Mouse (Mus musculus) stomach, embryonic 14.5 days (tissue): ENCODE results near the gene Nyap2. TPM values are rescaled to one million over a fixed set of nuclear protein-coding genes. Genes with fewer than 3 reads are reported as not detected.

Experiments used
- ATAC-seq: fragments of 200-750 bp; cut with Nextera tagmentation; 2 replicates; pipeline ENCODE4 v1.8.0; 2017; ENCODE audit warnings: low read depth, moderate TSS enrichment; ENCODE audit not compliant: insufficient number of reproducible peaks, insufficient read depth, low FRiP score
- H3K27ac ChIP-seq: fragments of 300-500 bp; sonication (generic); 2 replicates; pipeline ENCODE4 v1.5.1; 2014; ENCODE audit warnings: mild to moderate bottlenecking, low read length, moderate library complexity, mixed read lengths
- H3K27me3 ChIP-seq: fragments of 300-500 bp; sonication (generic); 2 replicates; pipeline ENCODE4 v1.6.1; 2014; ENCODE audit warnings: low read length, control low read depth, mixed read lengths; ENCODE audit not compliant: control insufficient read depth, insufficient read depth
- H3K36me3 ChIP-seq: fragments of 300-500 bp; sonication (generic); 2 replicates; pipeline ENCODE4 v1.6.1; 2014; ENCODE audit warnings: mild to moderate bottlenecking, control low read depth, low read length, moderate library complexity, mixed read lengths; ENCODE audit not compliant: control insufficient read depth, insufficient read depth
- H3K4me1 ChIP-seq: fragments of 300-500 bp; sonication (generic); 2 replicates; pipeline ENCODE4 v1.6.1; 2014; ENCODE audit warnings: low read length, control low read depth, mixed read lengths; ENCODE audit not compliant: control insufficient read depth, insufficient read depth
- H3K4me2 ChIP-seq: fragments of 300-500 bp; sonication (generic); replicated peaks from 2 replicates; pipeline ENCODE4 v1.6.1; 2014; ENCODE audit warnings: low read depth, low read length, control low read depth
- H3K4me3 ChIP-seq: fragments of 300-500 bp; sonication (generic); 2 replicates; pipeline ENCODE4 v1.5.1; 2014; ENCODE audit warnings: low read depth, low read length, control low read depth
- H3K9ac ChIP-seq: fragments of 300-500 bp; sonication (generic); replicated peaks from 2 replicates; pipeline ENCODE4 v1.6.1; 2014; ENCODE audit warnings: low read depth, mild to moderate bottlenecking, control low read depth, low read length, moderate library complexity, mixed read lengths
- H3K9me3 ChIP-seq: fragments of 300-500 bp; sonication (generic); 2 replicates; pipeline ENCODE4 v1.6.1; 2016; ENCODE audit warnings: low read depth, low read length, control low read depth; ENCODE audit not compliant: control insufficient read depth
- WGBS: fragments of 180-500 bp; shearing (Covaris S2); extraction: QIAGEN DNeasy Blood & Tissue Kit; methylation state at CpG from one replicate; pipeline ENCODE4 v1.1.7; 2014; 5-methylcytosine and 5-hydroxymethylcytosine counted together
- polyA plus RNA-seq: library from polyadenylated mRNA; unstranded; fragments of >200 nt; fragmentation: Nextera tagmentation; extraction: Ambion mirVana; gene quantifications from 2 replicates; pipeline ENCODE4 v1.2.1, GENCODE M21; 2014

Nyap2 gene
- polyA plus RNA-seq, 1 experiment from 2014 or later = 0.56 TPM

DNA sequence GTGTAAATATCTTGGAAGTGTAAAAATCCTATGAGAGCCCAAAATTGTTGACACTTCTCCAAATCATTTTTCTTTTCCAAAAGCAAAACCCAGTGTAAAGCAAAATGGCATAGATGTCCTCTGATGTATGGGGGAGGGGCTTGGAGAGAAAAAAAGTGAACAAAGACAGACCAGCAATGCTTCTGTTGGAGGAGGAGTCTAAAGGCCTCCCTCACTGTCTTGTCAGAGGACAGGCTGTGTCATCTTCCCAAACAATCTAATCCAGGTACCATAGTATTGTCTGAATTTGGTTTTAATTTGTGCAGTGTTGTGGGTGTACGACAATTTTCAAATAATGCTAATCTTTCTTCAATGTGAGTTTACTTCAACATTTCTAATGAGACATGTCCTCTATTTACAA is 13.7 kb downstream of the Nyap2 start:
- Histone ChIP-seq H3K27me3 (no peaks in the 10 kb centered on the region), H3K9ac (no peak overlapping the region), H3K4me2 (no peak overlapping the region), H3K4me1 (no peaks in the 10 kb centered on the region), H3K4me3 (no peak overlapping the region), H3K27ac (no peak overlapping the region), H3K36me3 (no peaks in the 10 kb centered on the region), H3K9me3 (no peaks in the 10 kb centered on the region)
- ATAC-seq = no peak
- WGBS = 83% methylated on average over 1 of the region's 1 CpGs

DNA sequence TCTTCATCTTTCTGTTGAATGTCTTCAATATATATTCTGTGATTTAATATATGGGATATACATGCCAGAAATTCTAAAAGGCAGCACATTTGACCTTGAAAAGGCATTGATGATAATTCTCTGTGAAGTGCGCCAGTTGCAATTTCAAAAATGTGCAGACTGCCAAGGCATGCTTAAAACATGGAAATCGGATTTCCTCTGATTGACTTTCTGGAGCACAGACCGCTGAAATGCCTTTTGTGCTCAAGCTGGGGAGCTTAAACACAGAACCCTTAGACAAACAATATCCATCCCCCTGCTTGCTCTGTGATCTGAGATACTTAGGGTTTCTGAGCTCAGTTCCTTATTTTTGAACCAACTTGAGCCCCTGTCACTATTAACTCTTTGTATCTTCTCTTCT is 14.2 kb downstream of the Nyap2 start:
- Histone ChIP-seq H3K4me3 (no peak overlapping the region), H3K9ac (no peak overlapping the region), H3K9me3 (no peaks in the 10 kb centered on the region), H3K27ac (no peak overlapping the region), H3K36me3 (no peaks in the 10 kb centered on the region), H3K27me3 (no peaks in the 10 kb centered on the region), H3K4me1 (no peaks in the 10 kb centered on the region), H3K4me2 (no peak overlapping the region)
- 53% methylated on average over 3 of the region's 3 CpGs for WGBS
- ATAC-seq = no peak

DNA sequence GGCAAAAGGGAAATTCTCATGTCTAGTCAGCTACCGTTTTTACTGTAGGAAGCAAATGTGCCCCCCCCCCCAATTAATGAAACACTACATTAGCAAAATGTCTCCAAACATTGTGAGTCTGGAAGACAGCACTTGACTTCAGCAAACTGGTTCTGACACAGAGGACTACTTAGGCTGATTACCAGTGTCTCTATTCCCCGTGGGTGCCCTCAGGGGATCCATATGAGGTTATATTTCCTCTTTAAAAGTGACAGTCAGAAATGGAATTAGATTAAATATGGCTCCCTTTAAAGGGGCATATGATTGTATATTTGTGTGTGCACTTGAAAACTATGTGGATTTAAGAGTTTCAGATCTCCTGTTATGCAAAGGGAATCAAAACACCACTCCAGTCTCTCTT is 15.3 kb downstream of the Nyap2 start:
- H3K27me3 ChIP-seq = no peaks in the 10 kb centered on the region
- no peaks in the 10 kb centered on the region for H3K36me3 ChIP-seq
- H3K4me3 ChIP-seq = no peak overlapping the region
- ATAC-seq = no peak
- H3K9me3 ChIP-seq = no peaks in the 10 kb centered on the region
- 72% methylated on average over 2 of the region's 2 CpGs for WGBS
- H3K4me2 ChIP-seq = no peak overlapping the region
- no peaks in the 10 kb centered on the region for H3K4me1 ChIP-seq
- H3K9ac ChIP-seq = no peak overlapping the region
- H3K27ac ChIP-seq = no peak overlapping the region

DNA sequence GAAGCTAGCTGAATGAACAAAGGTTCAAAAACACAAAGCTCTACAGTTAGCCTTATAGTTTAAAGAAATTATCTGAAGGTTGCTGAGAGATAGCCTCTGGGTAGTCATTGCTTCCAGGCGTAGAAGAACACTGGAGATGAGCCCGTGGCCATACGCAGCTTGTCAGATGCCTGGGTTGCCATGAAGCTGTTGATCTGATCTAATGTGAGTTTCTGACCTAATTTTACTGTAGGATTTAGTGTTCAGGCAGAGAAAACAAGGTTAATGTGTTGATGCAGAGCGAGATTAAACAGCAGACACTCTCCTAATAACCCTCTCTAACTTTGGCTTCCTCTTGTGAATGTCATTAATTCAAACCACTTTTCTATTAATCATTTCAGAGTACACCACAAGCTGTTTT is 16.1 kb downstream of the Nyap2 start:
- Histone ChIP-seq H3K36me3 (no peaks in the 10 kb centered on the region), H3K27ac (no peak overlapping the region), H3K9me3 (no peaks in the 10 kb centered on the region), H3K4me1 (no peaks in the 10 kb centered on the region), H3K27me3 (no peaks in the 10 kb centered on the region), H3K9ac (no peak overlapping the region), H3K4me2 (no peak overlapping the region), H3K4me3 (no peak overlapping the region)
- ATAC-seq = no peak
- WGBS = 86% methylated on average over 4 of the region's 4 CpGs

DNA sequence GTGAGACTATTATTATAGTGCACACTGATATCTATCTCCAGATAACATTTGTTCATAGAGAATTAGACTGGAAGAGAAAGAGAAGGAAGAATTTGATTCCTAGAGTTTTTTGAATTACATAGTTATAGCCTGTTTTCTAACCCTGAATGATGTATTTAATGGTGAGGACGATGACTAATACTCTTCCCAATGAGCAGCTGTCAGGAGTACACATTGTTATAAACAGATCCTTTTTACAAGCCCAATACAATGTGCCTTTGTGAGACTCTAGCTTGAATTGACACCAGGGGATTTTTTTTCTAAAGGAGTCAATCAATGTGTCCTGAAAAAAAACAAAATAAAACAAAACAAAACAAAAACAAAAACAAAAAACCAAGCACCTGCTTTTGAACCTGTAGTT is 22.2 kb downstream of the Nyap2 start:
- Histone ChIP-seq H3K27ac (no peak overlapping the region), H3K4me1 (no peaks in the 10 kb centered on the region), H3K9me3 (no peaks in the 10 kb centered on the region), H3K27me3 (no peaks in the 10 kb centered on the region), H3K4me2 (no peak overlapping the region), H3K36me3 (no peaks in the 10 kb centered on the region), H3K9ac (no peak overlapping the region), H3K4me3 (no peak overlapping the region)
- WGBS = 46% methylated on average over 1 of the region's 1 CpGs
- no peak for ATAC-seq

DNA sequence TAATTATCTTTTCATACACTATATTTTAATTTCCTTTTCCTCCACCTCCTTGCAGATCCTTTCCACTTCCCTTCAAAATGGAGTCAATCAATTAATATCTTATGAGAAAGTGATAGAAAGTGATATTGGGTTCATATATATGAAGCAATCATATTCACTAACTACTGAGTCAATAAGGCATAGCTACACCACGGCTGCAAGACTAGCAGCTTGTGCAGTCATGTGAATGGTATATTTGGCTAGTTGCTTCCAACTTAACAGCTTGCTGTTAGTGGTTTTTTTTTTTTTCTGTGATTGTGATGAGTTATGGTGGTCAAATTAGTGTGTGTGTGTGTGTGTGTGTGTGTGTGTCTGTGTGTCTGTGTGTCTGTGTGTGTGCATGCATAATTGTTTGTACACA is 25.0 kb downstream of the Nyap2 start:
- Histone ChIP-seq H3K4me3 (no peak overlapping the region), H3K27me3 (no peaks in the 10 kb centered on the region), H3K27ac (no peak overlapping the region), H3K9ac (no peak overlapping the region), H3K4me2 (no peak overlapping the region), H3K36me3 (no peaks in the 10 kb centered on the region), H3K9me3 (no peaks in the 10 kb centered on the region), H3K4me1 (no peaks in the 10 kb centered on the region)
- 72% methylated on average over 1 of the region's 1 CpGs for WGBS
- no peak for ATAC-seq

DNA sequence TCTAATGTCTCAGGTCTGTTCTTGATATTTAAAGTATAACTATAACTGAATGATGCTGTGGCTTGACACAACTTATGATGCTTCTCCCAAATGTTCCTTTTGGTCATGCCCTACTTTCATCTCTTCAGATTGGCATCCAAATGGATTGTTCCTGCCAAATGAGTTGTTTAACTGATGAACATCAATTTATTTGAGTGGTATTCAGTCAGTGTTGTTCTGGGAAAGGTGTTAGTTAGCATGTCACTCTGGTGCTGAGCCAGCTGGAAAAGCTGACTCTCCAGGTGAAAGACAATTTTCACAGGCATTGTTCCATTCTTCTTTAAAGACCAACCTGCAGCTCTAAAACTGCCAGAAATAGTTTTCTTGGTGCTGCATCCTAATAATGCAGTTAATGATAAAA is 43.0 kb downstream of the Nyap2 start:
- no peak overlapping the region for H3K9ac ChIP-seq
- no peak overlapping the region for H3K4me2 ChIP-seq
- no peaks in the 10 kb centered on the region for H3K9me3 ChIP-seq
- ATAC-seq = no peak
- H3K4me3 ChIP-seq = no peak overlapping the region
- no peaks in the 10 kb centered on the region for H3K4me1 ChIP-seq
- no peaks in the 10 kb centered on the region for H3K36me3 ChIP-seq
- no peaks in the 10 kb centered on the region for H3K27me3 ChIP-seq
- H3K27ac ChIP-seq = no peak overlapping the region

DNA sequence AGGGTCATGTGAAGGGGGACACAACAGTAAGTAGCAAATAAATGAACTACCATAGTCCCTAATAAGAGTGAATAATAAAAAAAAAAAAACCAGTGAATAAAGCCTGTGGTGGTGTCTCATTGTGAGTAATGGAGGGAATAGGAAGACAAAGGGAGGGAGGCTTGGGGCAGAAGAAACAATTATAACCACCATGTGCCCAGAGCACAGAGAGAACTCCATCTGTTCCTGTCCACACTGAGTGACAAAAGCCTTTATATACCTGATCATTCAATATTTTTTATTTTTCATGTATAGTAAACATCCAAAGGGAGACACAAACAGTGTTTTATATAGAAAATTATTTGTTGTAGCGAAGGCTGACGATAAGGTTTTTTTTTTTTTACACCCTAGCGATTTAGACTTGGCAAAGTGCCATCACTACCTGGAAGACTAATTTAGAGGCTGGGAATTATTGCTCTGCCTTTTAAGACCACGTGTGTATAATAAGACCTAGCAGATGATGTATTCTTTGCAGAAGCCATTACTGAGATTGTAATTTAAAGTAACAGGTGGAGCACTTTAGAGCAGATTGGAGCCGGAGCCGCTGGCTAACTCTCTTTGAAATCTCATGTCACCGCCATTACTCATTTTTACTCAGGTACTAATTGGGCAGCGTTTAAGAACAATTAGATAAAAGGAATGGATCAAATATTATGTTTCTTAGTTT is 55.4 kb downstream of the Nyap2 start:
- Histone ChIP-seq H3K27ac (no peak overlapping the region), H3K9me3 (no peaks in the 10 kb centered on the region), H3K36me3 (no peaks in the 10 kb centered on the region), H3K4me1 (no peaks in the 10 kb centered on the region), H3K9ac (no peak overlapping the region), H3K27me3 (no peaks in the 10 kb centered on the region), H3K4me2 (no peak overlapping the region), H3K4me3 (no peak overlapping the region)
- 67% methylated on average over 8 of the region's 8 CpGs for WGBS
- no peak for ATAC-seq

DNA sequence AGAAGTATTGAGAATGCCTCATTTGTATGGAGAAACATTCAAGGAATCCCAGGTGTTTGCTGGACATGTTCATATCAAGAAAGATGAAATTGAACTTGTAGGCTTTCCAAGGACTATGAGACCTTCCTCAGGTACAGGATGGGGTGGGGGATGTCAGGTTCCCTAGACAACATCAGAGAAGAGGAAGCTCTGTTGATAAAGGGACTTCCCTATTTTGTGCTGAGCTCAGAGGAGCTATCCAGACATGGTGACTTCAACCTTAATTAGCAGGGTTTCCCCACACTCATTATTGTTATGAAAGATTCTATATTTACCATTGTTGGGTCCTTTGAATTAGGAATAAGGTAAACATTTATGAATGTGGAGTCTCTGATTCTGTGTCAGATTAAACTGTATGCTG is 67.1 kb downstream of the Nyap2 start:
- no peaks in the 10 kb centered on the region for H3K36me3 ChIP-seq
- no peak for ATAC-seq

More for the DNA sequence above, 67.1 kb downstream of the Nyap2 start:
- Histone ChIP-seq H3K4me3 (no peak overlapping the region), H3K9me3 (no peaks in the 10 kb centered on the region), H3K27me3 (no peaks in the 10 kb centered on the region), H3K4me1 (no peaks in the 10 kb centered on the region), H3K27ac (no peak overlapping the region), H3K9ac (no peak overlapping the region), H3K4me2 (no peak overlapping the region)
